In genomic region chr8:98455539-98455938, GRCm38 (mm10) we compare ENCODE assay signal across 29 mouse cellular contexts.
DNase-seq lines count a peak whose midpoint lies in the region; ATAC-seq and TF ChIP-seq lines count a peak whose summit lies in the region.
"Had no signal": no experiment of that assay in that cellular context is flagged by ENCODE, and none has a peak within 500 bp of the region (broad histone marks: within the 10 kb centered on the region; RNA-seq: fewer than 3 reads in every experiment).

No protein-coding gene starts in this region.

- H3K4me1 ChIP-seq in heart, postnatal 0 days (ENCODE audit: control insufficient read depth, insufficient read depth), result no peaks in the 10 kb centered on the region
- no peaks in the 10 kb centered on the region for H3K4me1 ChIP-seq in lung, embryonic 15.5 days
- H3K4me1 ChIP-seq in lung, postnatal 0 days (ENCODE audit: insufficient read depth, low read depth, low read length), result no peaks in the 10 kb centered on the region
- H3K4me1 ChIP-seq: embryonic facial prominence, embryonic 13.5 days; embryonic facial prominence, embryonic 15.5 days; forebrain, embryonic 10.5 days; forebrain, embryonic 12.5 days had no signal

- TF ChIP-seq CTCF in heart, postnatal 0 days (IDR thresholded peaks at IDR 0.05; ENCODE audit: low read depth), result no peak
- TF ChIP-seq CTCF in lung, postnatal 0 days (IDR thresholded peaks at IDR 0.05), result no peak
- no peak for TF ChIP-seq CTCF in brain, embryonic 14.5 days (IDR thresholded peaks at IDR 0.05; ENCODE audit: borderline replicate concordance, extremely low read depth, insufficient read depth, insufficient read length)

- ATAC-seq in heart, postnatal 0 days (ENCODE audit: insufficient read depth, low read depth), result 0 out of 2 replicates have a peak, but pooled peaks have one; percentile 20
- 0 out of 2 replicates have a peak, but pooled peaks have one; percentile 42 for ATAC-seq in lung, embryonic 15.5 days (ENCODE audit: borderline replicate concordance, extremely low read depth, low FRiP score, low TSS enrichment)
- ATAC-seq in lung, postnatal 0 days, result peak; percentile 74
- ATAC-seq: activated CD4-positive, CD25-positive, alpha-beta regulatory T cell, adult 4 months; CD4-positive, CD25-positive, alpha-beta regulatory T cell, adult 4 months; forebrain, embryonic 14.5 days; Patski had no signal

- H3K27ac ChIP-seq in heart, postnatal 0 days (ENCODE audit: low read depth), result no peak overlapping the region
- H3K27ac ChIP-seq in lung, embryonic 15.5 days, result no peak overlapping the region
- H3K27ac ChIP-seq in lung, postnatal 0 days (ENCODE audit: low read length), result no peak overlapping the region
- H3K27ac ChIP-seq: embryonic facial prominence, embryonic 13.5 days; embryonic facial prominence, embryonic 15.5 days; forebrain, embryonic 10.5 days; forebrain, embryonic 12.5 days had no signal

- TF ChIP-seq EP300 in heart, postnatal 0 days (IDR thresholded peaks at IDR 0.05; ENCODE audit: low read depth), result no peak
- TF ChIP-seq EP300 in lung, postnatal 0 days (IDR thresholded peaks at IDR 0.05), result peak; percentile 51

- H3K4me3 ChIP-seq in heart, postnatal 0 days (ENCODE audit: low read depth, low read length), result no peak overlapping the region
- H3K4me3 ChIP-seq in lung, embryonic 15.5 days, result no peak overlapping the region
- no peak overlapping the region for H3K4me3 ChIP-seq in lung, postnatal 0 days (ENCODE audit: low read depth, low read length)
- H3K4me3 ChIP-seq: embryonic facial prominence, embryonic 13.5 days; embryonic facial prominence, embryonic 15.5 days; erythroblast, embryonic 14.5 days; forebrain, embryonic 10.5 days; forebrain, embryonic 12.5 days had no signal

- no peak overlapping the region for H3K9ac ChIP-seq in heart, postnatal 0 days (replicated peaks; ENCODE audit: low read depth, low read length)
- no peak overlapping the region for H3K9ac ChIP-seq in lung, embryonic 15.5 days
- no peak overlapping the region for H3K9ac ChIP-seq in lung, postnatal 0 days (replicated peaks; ENCODE audit: low read depth)
- H3K9ac ChIP-seq: embryonic facial prominence, embryonic 13.5 days; embryonic facial prominence, embryonic 15.5 days; forebrain, embryonic 12.5 days had no signal

- WGBS in heart, postnatal 0 days, result 40% methylated on average over 1 of the region's 1 CpGs
- WGBS in lung, embryonic 15.5 days, result 71% methylated on average over 1 of the region's 1 CpGs
- 52% methylated on average over 1 of the region's 1 CpGs for WGBS in lung, postnatal 0 days

- no peaks in the 10 kb centered on the region for H3K36me3 ChIP-seq in heart, postnatal 0 days (replicated peaks; ENCODE audit: control insufficient read depth, insufficient read depth, low read length)
- no peaks in the 10 kb centered on the region for H3K36me3 ChIP-seq in lung, embryonic 15.5 days
- no peaks in the 10 kb centered on the region for H3K36me3 ChIP-seq in lung, postnatal 0 days (ENCODE audit: insufficient read depth, low read length)
- H3K36me3 ChIP-seq: embryonic facial prominence, embryonic 13.5 days; embryonic facial prominence, embryonic 15.5 days; forebrain, embryonic 10.5 days; forebrain, embryonic 12.5 days; G1E had no signal

- no peak overlapping the region for H3K4me2 ChIP-seq in heart, postnatal 0 days (ENCODE audit: low read depth, low read length)
- no peak overlapping the region for H3K4me2 ChIP-seq in lung, embryonic 15.5 days
- no peak overlapping the region for H3K4me2 ChIP-seq in lung, postnatal 0 days (replicated peaks; ENCODE audit: low read depth, low read length)
- H3K4me2 ChIP-seq: embryonic facial prominence, embryonic 13.5 days; embryonic facial prominence, embryonic 15.5 days; forebrain, embryonic 12.5 days had no signal

- DNase-seq in heart, postnatal 0 days (ENCODE audit: low spot score), result no peak
- no peak for DNase-seq in heart, postnatal 4 days
- DNase-seq in lung, postnatal 25 days (ENCODE audit: low spot score), result no peak
- DNase-seq in lung, postnatal 0 days (ENCODE audit: low spot score), result peak; percentile 11
- no peak for DNase-seq in lung, postnatal 4 days
- peak; percentile 1 for DNase-seq in brain, embryonic 14.5 days (ENCODE audit: low read depth)
- DNase-seq: adrenal gland, adult 8-10 months; adrenal gland, postnatal 14 days; adrenal gland, postnatal 36 days; B cell, adult 2 months; cerebellum, adult 11 months; cerebellum, adult 18-20 months; cerebellum, adult 8-10 months; cerebellum, adult 9-11 months; cerebellum, postnatal 14 days; cerebellum, postnatal 36 days; embryo, embryonic 11 days had no signal

- TF ChIP-seq POLR2A in brain, embryonic 14.5 days (IDR thresholded peaks at IDR 0.05; ENCODE audit: borderline replicate concordance, extremely low read depth, insufficient read depth, insufficient read length, poor library complexity, severe bottlenecking), result no peak

- no peaks in the 10 kb centered on the region for H3K27me3 ChIP-seq in heart, postnatal 0 days (ENCODE audit: control insufficient read depth, insufficient read depth, low read length)
- H3K27me3 ChIP-seq in lung, embryonic 15.5 days, result no peaks in the 10 kb centered on the region
- H3K27me3 ChIP-seq in lung, postnatal 0 days (replicated peaks; ENCODE audit: insufficient read depth, low read length), result no peaks in the 10 kb centered on the region
- H3K27me3 ChIP-seq: CH12.LX; embryonic facial prominence, embryonic 13.5 days; embryonic facial prominence, embryonic 15.5 days; forebrain, embryonic 12.5 days; Patski had no signal

- H3K9me3 ChIP-seq in heart, postnatal 0 days (replicated peaks; ENCODE audit: control insufficient read depth, low read length), result 0 out of 2 replicates have a peak, but pooled peaks cover 3% of the 10 kb centered on the region
- H3K9me3 ChIP-seq in lung, embryonic 15.5 days, result no peaks in the 10 kb centered on the region
- H3K9me3 ChIP-seq in lung, postnatal 0 days (ENCODE audit: low read length), result no peaks in the 10 kb centered on the region
- H3K9me3 ChIP-seq: embryonic facial prominence, embryonic 13.5 days; embryonic facial prominence, embryonic 15.5 days; forebrain, embryonic 10.5 days; forebrain, embryonic 12.5 days; G1E had no signal

Comparison
In these comparisons a context has a peak if more than half of its experiments do, and no peak if none do; other contexts are left out.
1. DNase-seq: peak in lung, postnatal 0 days (single experiment) and brain, embryonic 14.5 days (single experiment); none in heart, postnatal 0 days (single experiment), heart, postnatal 4 days (single experiment), lung, postnatal 25 days (single experiment) and lung, postnatal 4 days (0 of 2).
2. ATAC-seq: peak in every context shown above with its lines; median percentile 74 in lung, postnatal 0 days; 42 in lung, embryonic 15.5 days; 20 in heart, postnatal 0 days.